Mouse (Mus musculus): ENCODE data around the gene Prr29. TPM values are rescaled to one million over a fixed set of nuclear protein-coding genes. Genes with fewer than 3 reads are reported as not detected.

Prr29 gene
- 0.23 and 0.60 TPM in 2 replicates for polyA plus RNA-seq (2015; fragmentation: Nextera tagmentation; extraction: Ambion mirVana)

DNA sequence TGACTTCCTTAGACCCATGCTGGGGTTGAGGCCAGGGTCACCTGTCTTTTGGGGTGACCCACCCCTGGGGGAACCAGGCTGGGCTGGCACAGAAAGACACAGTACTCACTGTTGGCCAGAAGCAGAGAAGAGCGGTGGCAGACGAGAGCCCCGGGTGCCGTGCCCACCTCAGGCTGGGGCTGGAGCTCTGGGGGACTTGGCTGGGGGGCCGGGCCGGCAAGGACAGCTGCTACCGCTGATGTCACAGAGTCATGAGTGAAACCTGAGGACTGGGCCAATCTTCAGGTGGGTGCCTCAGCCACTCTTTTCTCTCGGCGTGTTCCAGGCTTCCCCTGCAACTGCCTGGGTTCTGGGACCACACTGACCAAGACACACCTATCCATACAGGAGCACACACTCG is at the start of gene Prr29:
Prr29 (plus strand) TSS at position 107 of the 400 bp plus-strand sequence.
- Histone ChIP-seq H3K27ac (peak within 1 kb of the TSS; percentile 50), H3K36me3 (no peaks in the 10 kb centered on the region), H3K4me2 (peak within 1 kb of the TSS; percentile 29), H3K4me1 (peaks cover 12% of the 10 kb centered on the region), H3K27me3 (no peaks in the 10 kb centered on the region), H3K9ac (no peak within 1 kb of the TSS), H3K4me3 (replicated peaks) (no peak within 1 kb of the TSS), H3K9me3 (replicated peaks) (no peaks in the 10 kb centered on the region)
- peak; percentile 31 for ATAC-seq (replicated peaks; ENCODE audit: low FRiP score)
- WGBS, result 30% methylated on average over 9 of the region's 10 CpGs

- Histone ChIP-seq H3K4me1 (peaks cover 39% of the 10 kb centered on the region), H3K9me3 (replicated peaks) (no peaks in the 10 kb centered on the region), H3K9ac (no peak overlapping the region), H3K27me3 (no peaks in the 10 kb centered on the region), H3K27ac (no peak overlapping the region), H3K36me3 (no peaks in the 10 kb centered on the region), H3K4me2 (no peak overlapping the region), H3K4me3 (replicated peaks) (no peak overlapping the region)
- no peak for ATAC-seq (replicated peaks; ENCODE audit: low FRiP score)
- 60% methylated on average over 1 of the region's 1 CpGs for WGBS
These were observed 48.9 kb upstream of the Prr29 start for GRCm38 (mm10) chr11:106316416-106316815.

DNA sequence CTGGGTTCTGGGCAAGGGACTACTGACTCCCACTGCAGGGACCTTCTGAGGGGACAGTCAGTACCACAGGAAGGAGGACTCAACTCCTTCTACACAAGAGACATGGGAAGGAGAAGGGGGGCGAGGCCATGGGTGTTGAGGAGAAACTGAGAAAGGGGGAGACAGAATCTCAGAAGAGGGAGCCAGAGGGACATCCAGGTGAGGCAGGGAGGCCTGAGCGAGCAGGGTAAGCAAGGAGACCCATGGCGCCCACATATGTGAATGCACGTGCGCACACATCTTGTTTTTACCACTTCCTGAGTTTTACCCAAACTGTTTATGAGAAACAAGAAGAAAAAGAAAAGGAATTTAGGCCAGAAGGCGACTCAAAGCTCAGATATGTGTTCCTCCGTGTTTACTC is 47.5 kb upstream of the Prr29 start:
- peaks cover 39% of the 10 kb centered on the region for H3K4me1 ChIP-seq
- no peak overlapping the region for H3K4me2 ChIP-seq
- 89% methylated on average over 7 of the region's 7 CpGs for WGBS
- H3K9ac ChIP-seq, result no peak overlapping the region
- ATAC-seq (replicated peaks; ENCODE audit: low FRiP score), result no peak
- H3K4me3 ChIP-seq (replicated peaks), result no peak overlapping the region
- no peaks in the 10 kb centered on the region for H3K36me3 ChIP-seq
- no peaks in the 10 kb centered on the region for H3K27me3 ChIP-seq
- H3K27ac ChIP-seq, result no peak overlapping the region
- no peaks in the 10 kb centered on the region for H3K9me3 ChIP-seq (replicated peaks)

DNA sequence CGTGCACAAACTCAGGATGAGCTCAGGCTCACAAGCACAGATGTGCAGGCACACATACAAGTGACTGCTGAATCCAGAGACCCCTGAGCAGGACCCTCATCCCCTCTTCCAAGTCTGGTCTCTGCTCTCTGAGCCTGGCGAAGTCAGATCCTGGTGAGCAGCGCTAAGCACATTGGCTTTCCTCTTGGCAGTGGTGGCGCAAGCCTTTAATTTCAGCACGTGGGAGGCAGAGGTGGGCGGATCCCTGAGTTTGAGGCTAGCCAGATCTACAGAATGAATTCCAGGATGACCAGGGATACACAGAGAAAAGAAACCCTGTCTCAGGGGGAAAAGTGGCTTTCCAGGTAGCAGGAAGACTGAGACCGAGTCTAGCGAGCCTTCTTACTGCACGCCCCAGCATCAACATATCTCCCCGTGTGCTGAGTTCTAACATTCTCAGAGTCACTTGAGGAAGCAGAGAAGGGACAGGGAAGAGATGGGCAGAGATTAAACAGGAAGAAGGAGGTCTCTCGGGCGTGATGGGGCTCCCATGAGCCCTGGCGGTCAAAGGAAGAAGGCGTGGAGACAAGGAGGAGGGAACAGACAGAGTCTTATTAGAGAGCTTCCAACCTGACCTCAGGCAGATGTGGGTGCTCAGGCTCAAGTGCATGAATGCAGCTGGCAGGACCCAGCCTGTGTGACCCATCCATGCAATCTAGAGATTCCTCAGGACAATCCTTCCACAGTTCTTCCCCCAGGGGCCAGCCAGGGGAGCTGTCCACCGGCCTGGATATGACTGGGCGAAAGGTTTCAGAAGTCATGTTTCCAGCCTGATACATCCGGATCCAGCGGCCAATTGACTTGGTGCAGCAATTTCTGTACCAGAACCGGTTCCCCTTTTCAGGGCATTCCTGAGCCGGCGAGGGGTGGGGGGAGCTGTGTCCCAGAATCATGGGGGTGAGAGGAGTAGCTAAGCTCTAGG is 46.6 kb upstream of the Prr29 start:
- peaks cover 31% of the 10 kb centered on the region for H3K4me1 ChIP-seq
- H3K36me3 ChIP-seq, result no peaks in the 10 kb centered on the region
- H3K27ac ChIP-seq, result peak overlapping the region; percentile 24
- 65% methylated on average over 21 of the region's 21 CpGs for whole genome bisulfite sequencing
- no peaks in the 10 kb centered on the region for H3K9me3 ChIP-seq (replicated peaks)
- H3K4me2 ChIP-seq, result no peak overlapping the region
- H3K4me3 ChIP-seq (replicated peaks), result no peak overlapping the region
- no peaks in the 10 kb centered on the region for H3K27me3 ChIP-seq
- ATAC-seq (replicated peaks; ENCODE audit: low FRiP score), result no peak
- H3K9ac ChIP-seq, result no peak overlapping the region

GRCm38 (mm10) chr11:106324858-106325257 is 40.4 kb upstream of the Prr29 start:
- ATAC-seq (replicated peaks; ENCODE audit: low FRiP score), result peak; percentile 74
- Histone ChIP-seq H3K36me3 (no peaks in the 10 kb centered on the region), H3K9ac (no peak overlapping the region), H3K27me3 (no peaks in the 10 kb centered on the region), H3K4me2 (peak overlapping the region; percentile 23), H3K27ac (peak overlapping the region; percentile 88), H3K9me3 (replicated peaks) (no peaks in the 10 kb centered on the region), H3K4me1 (peaks cover 39% of the 10 kb centered on the region), H3K4me3 (replicated peaks) (no peak overlapping the region)
- 28% methylated on average over 5 of the region's 5 CpGs for WGBS

- H3K9ac ChIP-seq, result no peak overlapping the region
- H3K36me3 ChIP-seq, result no peaks in the 10 kb centered on the region
- peak overlapping the region; percentile 88 for H3K27ac ChIP-seq
- 64% methylated on average over 8 of the region's 8 CpGs for WGBS
- no peak overlapping the region for H3K4me2 ChIP-seq
- ATAC-seq (replicated peaks; ENCODE audit: low FRiP score), result peak; percentile 3; the same call in 1 of the 2 replicates
- H3K4me1 ChIP-seq, result peaks cover 39% of the 10 kb centered on the region
- no peaks in the 10 kb centered on the region for H3K27me3 ChIP-seq
- no peak overlapping the region for H3K4me3 ChIP-seq (replicated peaks)
- no peaks in the 10 kb centered on the region for H3K9me3 ChIP-seq (replicated peaks)
These were observed 39.6 kb upstream of the Prr29 start for GRCm38 (mm10) chr11:106325566-106326206.

DNA sequence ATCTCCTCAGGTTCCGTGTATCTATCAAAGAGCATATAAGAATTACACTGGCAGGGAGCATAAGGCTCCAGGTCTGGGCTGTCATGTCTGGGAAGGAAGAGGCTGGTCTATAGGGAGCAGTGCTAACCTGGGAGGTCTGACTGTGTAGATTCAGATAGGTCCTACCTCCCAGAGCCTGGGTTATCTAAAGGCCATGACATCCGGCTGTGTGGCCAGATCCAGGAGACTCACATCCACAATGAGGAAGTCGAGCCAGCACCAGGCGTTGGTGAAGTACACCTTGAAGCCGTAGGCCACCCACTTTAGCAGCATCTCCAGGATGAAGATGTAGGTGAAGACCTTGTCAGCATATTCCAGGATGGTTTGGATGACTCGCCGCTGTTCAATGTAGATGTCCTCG is 38.8 kb upstream of the Prr29 start:
- Histone ChIP-seq H3K27me3 (no peaks in the 10 kb centered on the region), H3K9ac (no peak overlapping the region), H3K36me3 (no peaks in the 10 kb centered on the region), H3K27ac (no peak overlapping the region), H3K4me1 (peaks cover 39% of the 10 kb centered on the region), H3K4me2 (no peak overlapping the region), H3K4me3 (replicated peaks) (no peak overlapping the region), H3K9me3 (replicated peaks) (no peaks in the 10 kb centered on the region)
- ATAC-seq (replicated peaks; ENCODE audit: low FRiP score), result no peak
- 87% methylated on average over 8 of the region's 8 CpGs for WGBS

- Histone ChIP-seq H3K4me2 (no peak overlapping the region), H3K9me3 (replicated peaks) (no peaks in the 10 kb centered on the region), H3K36me3 (no peaks in the 10 kb centered on the region), H3K4me1 (peaks cover 41% of the 10 kb centered on the region), H3K4me3 (replicated peaks) (no peak overlapping the region), H3K27me3 (no peaks in the 10 kb centered on the region), H3K9ac (no peak overlapping the region), H3K27ac (no peak overlapping the region)
- no peak for ATAC-seq (replicated peaks; ENCODE audit: low FRiP score)
- WGBS, result 36% methylated on average over 5 of the region's 5 CpGs
These were observed 36.8 kb upstream of the Prr29 start for GRCm38 (mm10) chr11:106328521-106328920.

DNA sequence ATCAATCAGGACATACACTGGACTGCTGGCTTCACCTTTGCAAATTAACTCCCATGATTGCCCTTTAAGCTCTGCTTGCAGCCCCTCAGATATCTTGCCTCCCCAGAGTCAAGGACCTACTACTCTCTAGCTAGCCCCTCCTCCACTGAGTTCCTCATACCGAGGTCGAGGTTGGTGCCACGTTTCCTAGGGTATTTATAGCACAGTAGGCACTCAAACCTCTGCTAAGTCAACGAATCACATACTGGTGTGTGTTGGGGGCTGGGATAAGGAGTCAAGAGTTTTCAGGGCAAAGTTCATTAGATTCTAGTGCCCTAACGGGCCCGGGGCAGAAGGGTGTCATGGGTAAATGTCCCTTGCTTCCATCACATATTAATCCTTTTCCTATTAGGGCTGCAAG is 36.1 kb upstream of the Prr29 start:
- Histone ChIP-seq H3K9me3 (replicated peaks) (no peaks in the 10 kb centered on the region), H3K9ac (no peak overlapping the region), H3K36me3 (no peaks in the 10 kb centered on the region), H3K4me3 (replicated peaks) (no peak overlapping the region), H3K4me2 (no peak overlapping the region), H3K4me1 (peaks cover 41% of the 10 kb centered on the region), H3K27me3 (no peaks in the 10 kb centered on the region), H3K27ac (no peak overlapping the region)
- no peak for ATAC-seq (replicated peaks; ENCODE audit: low FRiP score)
- WGBS, result 51% methylated on average over 6 of the region's 6 CpGs

DNA sequence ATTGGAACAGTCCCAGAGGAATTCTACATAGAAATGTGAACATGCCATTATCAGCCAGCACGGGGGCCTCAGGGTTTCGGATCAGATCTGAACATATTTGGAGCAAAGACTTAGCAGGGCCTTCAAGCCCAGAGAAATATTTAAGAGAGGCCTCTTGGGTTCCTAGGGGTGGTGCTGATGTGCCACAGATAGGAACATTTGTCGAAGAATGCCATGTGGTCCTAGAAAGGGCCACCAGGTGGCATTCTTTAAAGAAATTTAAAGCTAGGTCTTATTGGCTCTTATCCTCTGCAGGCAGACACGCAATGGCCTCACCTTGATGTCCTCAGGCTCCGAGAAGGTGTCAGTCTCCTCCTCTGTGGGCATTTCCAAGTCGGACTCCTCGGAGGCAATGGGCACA is 35.6 kb upstream of the Prr29 start:
- no peak for ATAC-seq (replicated peaks; ENCODE audit: low FRiP score)
- Histone ChIP-seq H3K4me3 (replicated peaks) (no peak overlapping the region), H3K9me3 (replicated peaks) (no peaks in the 10 kb centered on the region), H3K27ac (no peak overlapping the region), H3K4me2 (no peak overlapping the region), H3K9ac (no peak overlapping the region), H3K27me3 (no peaks in the 10 kb centered on the region), H3K4me1 (peaks cover 39% of the 10 kb centered on the region), H3K36me3 (no peaks in the 10 kb centered on the region)
- 51% methylated on average over 7 of the region's 7 CpGs for WGBS

- Histone ChIP-seq H3K9ac (no peak overlapping the region), H3K36me3 (no peaks in the 10 kb centered on the region), H3K4me3 (replicated peaks) (no peak overlapping the region), H3K9me3 (replicated peaks) (no peaks in the 10 kb centered on the region), H3K27me3 (no peaks in the 10 kb centered on the region), H3K27ac (no peak overlapping the region), H3K4me2 (no peak overlapping the region), H3K4me1 (peaks cover 25% of the 10 kb centered on the region)
- WGBS, result 51% methylated on average over 4 of the region's 4 CpGs
- ATAC-seq (replicated peaks; ENCODE audit: low FRiP score), result no peak
These were observed 32.8 kb upstream of the Prr29 start for GRCm38 (mm10) chr11:106332458-106332857.

GRCm38 (mm10) chr11:106334066-106334465 is 31.2 kb upstream of the Prr29 start:
- H3K4me1 ChIP-seq, result peaks cover 13% of the 10 kb centered on the region

More at GRCm38 (mm10) chr11:106334066-106334465, 31.2 kb upstream of the Prr29 start:
- Histone ChIP-seq H3K9ac (no peak overlapping the region), H3K27ac (peak overlapping the region; percentile 43; the same call in 1 of the 2 replicates), H3K4me3 (replicated peaks) (no peak overlapping the region), H3K9me3 (replicated peaks) (no peaks in the 10 kb centered on the region), H3K27me3 (no peaks in the 10 kb centered on the region), H3K4me2 (no peak overlapping the region), H3K36me3 (no peaks in the 10 kb centered on the region)
- ATAC-seq (replicated peaks; ENCODE audit: low FRiP score), result peak; percentile 68
- 5% methylated on average over 2 of the region's 2 CpGs for WGBS
